Mouse (Mus musculus) layer of hippocampus, postnatal 14 days (tissue): ENCODE measurements at regions not wholly inside any gene's neighbourhood (a gene's known extent, or its start where the extent isn't known, plus 50 kb on each side); places are given as distances from the start of the nearest gene placed in this dataset.

Source experiments
- microRNA-seq, 2 experiments: library from miRNA; unstranded; fragments of <30 nt; microRNA quantifications; one replicate each; pipeline ENCODE4 v1.2.0; 2021

Small RNAs in the stretch of these regions (microRNA-seq; reads per million reads assigned to microRNA genes)
- gene Gm44358, result 0 reads per million in 2 experiments
